Mouse (Mus musculus) lung, adult 2 months (tissue): ENCODE data around the gene Nox3. TPM values are rescaled to one million over a fixed set of nuclear protein-coding genes. Genes with fewer than 3 reads are reported as not detected.

Experiments
- DNase-seq: peaks from one replicate; pipeline ENCODE4 v3.0.0; 2022
- H3K4me1 ChIP-seq: fragments of 200-500 bp; 2 replicates; pipeline ENCODE4 v1.6.1; 2011; ENCODE audit warnings: low read length; ENCODE audit not compliant: control insufficient read depth, insufficient read depth
- H3K4me3 ChIP-seq: fragments of 200-500 bp; replicated peaks from 2 replicates; pipeline ENCODE3; 2011; ENCODE audit warnings: low read depth, mild to moderate bottlenecking, control low read depth, low read length; ENCODE audit errors: extremely low read depth
- CTCF ChIP-seq: fragments of 200-500 bp; IDR thresholded peaks from 2 replicates; pipeline ENCODE4 v1.5.1; 2011; ENCODE audit warnings: mild to moderate bottlenecking, low read length, control low read depth; ENCODE audit not compliant: insufficient read depth
- POLR2A ChIP-seq: fragments of 200-500 bp; IDR thresholded peaks from 2 replicates; pipeline ENCODE4 v1.6.1; 2011; ENCODE audit warnings: low read depth, mild to moderate bottlenecking, control low read depth, low read length, borderline replicate concordance; ENCODE audit errors: extremely low read depth
- WGBS: fragments of 180-500 bp; shearing (Covaris S2); methylation state at CpG from one replicate; pipeline ENCODE4 v1.1.7; 2018; 5-methylcytosine and 5-hydroxymethylcytosine counted together
- polyA plus RNA-seq: library from polyadenylated mRNA; depleted of rRNA; stranded (reverse); fragments of >200 nt; gene quantifications from 2 replicates; pipeline ENCODE4 v1.2.3, GENCODE M21; 2012; rRNA removed

Nox3 gene
- polyA plus RNA-seq, 1 experiment, result not detected

- 76% methylated on average over 5 of the region's 5 CpGs for WGBS
- H3K4me1 ChIP-seq, result no peaks in the 10 kb centered on the region; the same call in 1 of the 2 replicates
- DNase-seq, result no peak
- no peak overlapping the region for H3K4me3 ChIP-seq
- TF ChIP-seq CTCF (no peak), POLR2A (no peak)
These were observed 84.3 kb downstream of the Nox3 start for GRCm38 (mm10) chr17:3611781-3612075.

GRCm38 (mm10) chr17:3610928-3611780 is 84.9 kb downstream of the Nox3 start:
- Histone ChIP-seq H3K4me1 (no peaks in the 10 kb centered on the region), H3K4me3 (no peak overlapping the region)
- no peak for TF ChIP-seq POLR2A
- no peak for DNase-seq
- 32% methylated on average over 21 of the region's 21 CpGs for WGBS

- no peak for TF ChIP-seq CTCF
- TF ChIP-seq POLR2A, result no peak
- H3K4me1 ChIP-seq, result no peaks in the 10 kb centered on the region
These were observed 85.7 kb downstream of the Nox3 start for GRCm38 (mm10) chr17:3610307-3610754.

GRCm38 (mm10) chr17:3602954-3603672 is 92.9 kb downstream of the Nox3 start:
- Histone ChIP-seq H3K4me1 (no peaks in the 10 kb centered on the region), H3K4me3 (no peak overlapping the region)
- TF ChIP-seq CTCF, result no peak
- TF ChIP-seq POLR2A, result no peak
- DNase-seq, result no peak
- 82% methylated on average over 6 of the region's 6 CpGs for WGBS

More at GRCm38 (mm10) chr17:3610307-3610754, 85.7 kb downstream of the Nox3 start:
- DNase-seq, result no peak
- H3K4me3 ChIP-seq, result no peak overlapping the region
- 70% methylated on average over 7 of the region's 7 CpGs for WGBS

- H3K4me3 ChIP-seq, result no peak overlapping the region
- TF ChIP-seq CTCF (no peak), POLR2A (no peak)
- H3K4me1 ChIP-seq, result no peaks in the 10 kb centered on the region
- DNase-seq, result no peak
- 55% methylated on average over 1 of the region's 1 CpGs for WGBS
These were observed 97.7 kb downstream of the Nox3 start for GRCm38 (mm10) chr17:3598393-3598792.

- Histone ChIP-seq H3K4me1 (no peaks in the 10 kb centered on the region), H3K4me3 (no peak overlapping the region)
- no peak for DNase-seq
- no peak for TF ChIP-seq POLR2A
- TF ChIP-seq CTCF, result no peak
- 62% methylated on average over 1 of the region's 1 CpGs for WGBS
These were observed 98.2 kb downstream of the Nox3 start for GRCm38 (mm10) chr17:3597866-3598265.

- TF ChIP-seq CTCF (no peak), POLR2A (no peak)
- 33% methylated on average over 1 of the region's 1 CpGs for WGBS
- DNase-seq, result no peak
- Histone ChIP-seq H3K4me3 (no peak overlapping the region), H3K4me1 (no peaks in the 10 kb centered on the region)
These were observed 98.9 kb downstream of the Nox3 start for GRCm38 (mm10) chr17:3597130-3597529.

Other genes starting within 250 kb of the Nox3 start
- gene Cldn20, start 163.7 kb downstream of the Nox3 start, polyA plus RNA-seq, result 0.28 TPM in 1 of 2 replicates, not detected in the other
- gene Tfb1m, start 138.5 kb downstream of the Nox3 start, polyA plus RNA-seq, result 1.3 and 2.1 TPM in 2 replicates